Mouse (Mus musculus) midbrain, embryonic 12.5 days (tissue): ENCODE measurements around the gene Sstr2. TPM values are rescaled to one million over a fixed set of nuclear protein-coding genes. Genes with fewer than 3 reads are reported as not detected.

Experiments used
- ATAC-seq: fragments of 200-750 bp; cut with Nextera tagmentation; 2 replicates; pipeline ENCODE4 v1.8.0; 2017; ENCODE audit warnings: low read depth, moderate TSS enrichment, moderate library complexity; ENCODE audit not compliant: low FRiP score
- H3K27ac ChIP-seq: fragments of 300-500 bp; sonication (generic); replicated peaks from 2 replicates; pipeline ENCODE4 v1.5.1; 2016; ENCODE audit warnings: mild to moderate bottlenecking
- H3K27me3 ChIP-seq: fragments of 300-500 bp; sonication (generic); 2 replicates; pipeline ENCODE4 v1.6.1; 2016; ENCODE audit warnings: mild to moderate bottlenecking
- H3K36me3 ChIP-seq: fragments of 300-500 bp; sonication (generic); 2 replicates; pipeline ENCODE4 v1.6.1; 2016
- H3K4me1 ChIP-seq: fragments of 300-500 bp; sonication (generic); 2 replicates; pipeline ENCODE4 v1.6.1; 2016
- H3K4me2 ChIP-seq: fragments of 300-500 bp; sonication (generic); replicated peaks from 2 replicates; pipeline ENCODE4 v1.6.1; 2016; ENCODE audit warnings: mild to moderate bottlenecking, moderate library complexity
- H3K4me3 ChIP-seq: fragments of 300-500 bp; sonication (generic); 2 replicates; pipeline ENCODE4 v1.5.1; 2016; ENCODE audit warnings: mild to moderate bottlenecking
- H3K9ac ChIP-seq: fragments of 300-500 bp; sonication (generic); replicated peaks from 2 replicates; pipeline ENCODE4 v1.6.1; 2016; ENCODE audit warnings: mild to moderate bottlenecking, moderate library complexity
- H3K9me3 ChIP-seq: fragments of 300-500 bp; sonication (generic); 2 replicates; pipeline ENCODE4 v1.6.1; 2016; ENCODE audit warnings: mild to moderate bottlenecking
- WGBS: fragments of 180-500 bp; shearing (Covaris S2); methylation state at CpG from one replicate; pipeline ENCODE4 v1.1.7; 2016; 5-methylcytosine and 5-hydroxymethylcytosine counted together
- polyA plus RNA-seq: library from polyadenylated mRNA; unstranded; fragments of >200 nt; fragmentation: Nextera tagmentation; extraction: Ambion mirVana; gene quantifications from 2 replicates; pipeline ENCODE4 v1.2.1, GENCODE M21; 2016

The Sstr2 gene
- polyA plus RNA-seq: 11.8 and 13.0 TPM in 2 replicates

DNA sequence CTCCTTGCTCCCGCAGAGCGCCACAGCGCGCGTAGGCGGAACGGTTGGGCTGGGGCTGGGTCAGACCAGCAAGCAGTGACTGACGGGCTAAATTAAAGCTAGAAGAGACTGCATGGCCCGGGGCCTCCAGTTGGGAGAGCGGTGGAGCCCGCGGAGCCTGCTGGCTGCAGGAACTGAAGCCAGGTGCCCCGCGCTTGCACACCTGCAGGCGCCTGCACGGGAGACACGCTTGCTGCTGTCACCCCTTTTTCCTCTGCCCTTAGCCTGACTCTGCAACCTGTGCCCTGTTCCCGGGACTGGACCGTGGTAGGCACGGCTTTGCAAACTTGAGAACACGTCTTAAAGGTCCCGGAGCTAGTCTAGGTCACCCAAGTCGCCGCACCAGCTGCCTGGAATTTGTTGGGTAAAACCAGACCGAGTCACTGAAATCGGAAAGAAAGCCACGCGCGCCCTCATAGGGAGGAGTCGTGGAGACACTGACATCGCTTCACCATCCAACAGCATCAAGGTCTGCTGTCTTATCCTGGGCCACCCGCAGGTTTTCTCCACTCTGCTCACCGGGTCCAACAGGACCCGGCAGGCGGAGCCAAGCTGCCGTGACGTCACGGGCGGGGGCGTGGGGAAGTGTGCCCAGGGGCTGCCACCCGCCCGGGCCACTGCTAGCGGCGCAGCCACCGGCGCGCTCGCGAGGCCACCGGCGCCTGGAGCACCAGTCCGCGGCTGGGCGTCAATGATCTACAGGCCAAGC lies at the start of gene Sstr2:
Sstr2 (plus strand) TSS at position 671 of the 748 bp plus-strand sequence.
- H3K27me3 ChIP-seq: peaks cover 60% of the 10 kb centered on the region
- ATAC-seq: peak; percentile 80
- no peaks in the 10 kb centered on the region for H3K36me3 ChIP-seq
- H3K9ac ChIP-seq: peak within 1 kb of the TSS; percentile 58
- H3K4me2 ChIP-seq: peak within 1 kb of the TSS; percentile 89
- under 1% methylated on average over 54 of the region's 54 CpGs for WGBS
- peak within 1 kb of the TSS; percentile 54 for H3K4me3 ChIP-seq
- H3K27ac ChIP-seq: no peak within 1 kb of the TSS; the same call in 1 of the 2 replicates
- H3K4me1 ChIP-seq: peaks cover 21% of the 10 kb centered on the region
- H3K9me3 ChIP-seq: no peaks in the 10 kb centered on the region

DNA sequence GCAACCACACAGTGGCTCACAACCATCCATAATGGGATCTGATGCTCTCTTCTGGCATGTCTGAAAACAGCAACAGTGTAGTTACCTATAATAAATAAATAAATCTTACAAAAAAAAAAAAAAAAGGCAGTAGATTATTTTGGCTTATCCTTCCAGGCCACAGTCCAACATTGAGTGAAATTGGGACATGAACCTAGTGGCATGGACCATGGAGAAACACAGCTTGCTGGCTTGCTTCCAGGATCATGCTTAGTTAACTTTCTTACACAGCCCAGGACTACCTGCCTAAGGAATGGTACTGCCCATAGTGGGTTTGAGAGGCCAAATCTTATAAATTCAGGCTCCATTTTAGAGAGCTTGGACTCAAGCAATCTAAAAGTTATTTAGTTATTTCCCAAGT lies 47.5 kb upstream of the Sstr2 start:
- ATAC-seq: no peak
- Histone ChIP-seq H3K4me1 (peaks cover 14% of the 10 kb centered on the region), H3K27me3 (peaks cover 3% of the 10 kb centered on the region; the same call in 1 of the 2 replicates), H3K9ac (no peak overlapping the region), H3K9me3 (no peaks in the 10 kb centered on the region), H3K36me3 (no peaks in the 10 kb centered on the region), H3K27ac (no peak overlapping the region), H3K4me3 (no peak overlapping the region), H3K4me2 (no peak overlapping the region)

DNA sequence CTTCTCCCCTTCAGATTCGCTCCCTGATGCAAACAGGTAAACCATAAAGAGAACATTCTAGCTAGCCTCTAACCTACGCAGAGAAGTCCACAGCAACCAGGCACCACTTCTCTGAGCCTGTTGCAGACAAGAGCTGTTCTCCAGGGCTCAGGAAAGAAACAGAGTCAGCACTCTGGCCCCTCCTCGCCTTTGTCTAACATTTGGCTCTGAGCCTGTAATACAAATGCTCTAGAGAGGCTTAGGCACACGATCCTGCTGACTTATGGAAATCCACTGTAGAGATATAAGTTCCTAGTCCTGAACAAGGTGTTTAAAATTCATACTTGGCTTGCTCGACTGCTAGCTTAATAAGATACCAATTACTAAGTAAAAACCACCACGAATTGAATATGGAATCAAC lies 46.5 kb upstream of the Sstr2 start:
- peak overlapping the region; percentile 32; the same call in 1 of the 2 replicates for H3K27ac ChIP-seq
- H3K36me3 ChIP-seq: no peaks in the 10 kb centered on the region

DNA sequence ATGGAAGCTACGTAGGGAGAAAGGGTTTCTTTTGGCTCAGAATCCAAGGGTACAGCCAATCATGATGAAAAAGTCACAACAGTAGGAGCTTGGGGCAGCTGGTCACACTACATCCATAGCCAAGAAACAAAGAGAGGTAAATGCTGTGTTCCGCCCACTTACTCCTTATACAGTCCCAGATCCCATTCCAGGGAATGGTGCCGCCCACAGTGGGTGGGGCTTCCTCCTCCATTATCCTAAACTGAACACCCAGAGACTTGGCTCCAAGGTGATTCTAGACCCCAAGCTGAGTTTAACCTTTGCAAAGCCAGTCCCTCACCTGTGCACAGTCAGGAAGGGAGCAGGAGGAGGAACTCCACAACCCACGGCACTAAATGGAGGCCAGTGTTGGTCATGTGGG lies 41.9 kb upstream of the Sstr2 start:
- Histone ChIP-seq H3K27ac (no peak overlapping the region), H3K9me3 (no peaks in the 10 kb centered on the region; the same call in 1 of the 2 replicates), H3K4me3 (no peak overlapping the region), H3K36me3 (no peaks in the 10 kb centered on the region), H3K4me2 (no peak overlapping the region), H3K27me3 (no peaks in the 10 kb centered on the region; the same call in 1 of the 2 replicates), H3K4me1 (peaks cover 13% of the 10 kb centered on the region), H3K9ac (no peak overlapping the region)
- WGBS: 80% methylated on average over 4 of the region's 4 CpGs
- ATAC-seq: no peak

More for the DNA sequence above, 46.5 kb upstream of the Sstr2 start:
- H3K9me3 ChIP-seq: no peaks in the 10 kb centered on the region; the same call in 1 of the 2 replicates
- no peak overlapping the region for H3K4me2 ChIP-seq
- peaks cover 14% of the 10 kb centered on the region for H3K4me1 ChIP-seq
- no peak for ATAC-seq
- peaks cover 3% of the 10 kb centered on the region; the same call in 1 of the 2 replicates for H3K27me3 ChIP-seq
- H3K4me3 ChIP-seq: no peak overlapping the region
- no peak overlapping the region for H3K9ac ChIP-seq
- 56% methylated on average over 6 of the region's 6 CpGs for WGBS

DNA sequence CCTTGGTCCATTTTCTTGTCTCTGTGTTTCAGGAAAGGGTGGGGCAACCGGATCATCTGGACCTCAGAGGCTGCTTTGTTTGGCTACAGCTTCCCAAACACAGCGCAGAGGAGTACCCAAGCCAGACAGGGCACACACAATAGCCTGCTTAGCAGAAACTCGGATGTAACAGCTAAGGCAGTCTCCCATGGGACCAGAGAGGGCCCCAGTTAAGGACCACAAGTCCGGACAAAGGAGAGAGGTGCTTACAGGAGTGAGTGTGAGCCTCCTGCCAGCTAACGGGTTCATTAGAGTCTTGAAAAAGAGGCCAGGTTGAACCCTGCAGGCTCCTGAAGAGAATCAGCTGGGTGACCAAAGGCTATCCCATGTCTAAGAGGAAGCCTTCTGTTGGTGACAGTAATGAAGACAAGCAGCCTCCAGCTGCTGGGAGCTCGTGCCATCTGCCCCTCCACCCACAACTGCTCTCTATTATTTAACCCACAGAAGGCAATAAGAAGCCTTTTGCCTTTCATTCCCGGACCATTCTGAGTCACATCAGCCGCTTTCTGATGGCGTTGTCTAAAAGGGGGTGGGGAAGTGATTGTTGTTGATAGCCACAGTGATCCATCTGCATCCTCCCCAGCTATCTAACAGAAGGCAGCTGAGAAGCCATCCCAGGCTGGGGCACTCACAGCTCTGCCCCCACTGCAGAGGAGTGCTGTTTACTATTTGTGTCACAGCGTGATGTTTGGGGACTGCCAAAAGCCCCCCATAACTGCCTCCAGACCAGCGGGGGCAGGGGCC lies 35.1 kb upstream of the Sstr2 start:
- Histone ChIP-seq H3K36me3 (no peaks in the 10 kb centered on the region), H3K27me3 (no peaks in the 10 kb centered on the region), H3K9ac (no peak overlapping the region), H3K9me3 (no peaks in the 10 kb centered on the region), H3K27ac (peak overlapping the region; percentile 65), H3K4me1 (peaks cover 19% of the 10 kb centered on the region), H3K4me2 (no peak overlapping the region), H3K4me3 (no peak overlapping the region)
- 44% methylated on average over 11 of the region's 11 CpGs for WGBS
- ATAC-seq: peak; percentile 71

DNA sequence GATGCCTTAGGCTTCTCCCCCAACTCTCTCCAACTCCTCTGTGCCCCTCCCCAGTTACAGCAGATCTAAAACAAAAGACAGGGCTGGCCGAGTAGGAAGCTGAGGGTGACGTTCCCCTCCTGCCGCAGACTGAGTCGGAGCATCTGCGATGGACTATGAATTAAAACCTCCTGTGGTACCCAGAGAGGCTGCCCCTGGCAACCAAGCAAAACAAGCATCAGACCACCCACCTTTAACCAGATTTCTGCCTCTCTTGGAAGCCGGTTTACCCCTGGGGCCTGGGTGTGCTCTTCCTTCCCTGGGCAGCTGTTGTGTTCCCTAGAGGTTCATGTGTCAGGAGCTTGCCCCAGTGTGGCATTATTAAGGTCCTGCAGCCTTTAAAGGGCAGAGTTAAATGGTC lies 32.7 kb upstream of the Sstr2 start:
- 26% methylated on average over 6 of the region's 6 CpGs for WGBS
- H3K9me3 ChIP-seq: no peaks in the 10 kb centered on the region
- no peaks in the 10 kb centered on the region for H3K27me3 ChIP-seq
- no peak overlapping the region for H3K4me3 ChIP-seq
- H3K4me1 ChIP-seq: peaks cover 19% of the 10 kb centered on the region
- H3K9ac ChIP-seq: no peak overlapping the region
- no peak overlapping the region for H3K4me2 ChIP-seq
- H3K27ac ChIP-seq: no peak overlapping the region
- no peaks in the 10 kb centered on the region for H3K36me3 ChIP-seq
- no peak for ATAC-seq

DNA sequence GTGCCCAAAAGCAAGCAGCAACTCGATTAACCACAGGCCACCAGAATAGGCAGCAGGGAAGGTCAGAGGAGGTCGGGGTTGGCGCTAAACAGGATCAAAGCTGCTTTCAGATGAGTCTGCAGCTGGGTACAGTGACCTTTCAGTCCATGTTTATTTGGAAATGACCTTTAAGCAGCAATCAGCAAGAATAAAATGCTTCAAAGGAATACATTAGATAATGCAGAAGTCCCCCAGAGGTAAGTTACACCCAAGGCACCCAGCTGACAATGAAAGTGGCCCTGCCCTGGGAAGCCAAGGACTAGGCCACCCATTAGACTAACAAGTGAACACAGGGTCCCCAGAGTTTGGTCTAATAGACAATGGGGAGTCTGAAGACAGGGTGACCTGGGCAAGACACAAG lies 30.2 kb upstream of the Sstr2 start:
- peaks cover 12% of the 10 kb centered on the region for H3K4me1 ChIP-seq
- 53% methylated on average over 3 of the region's 3 CpGs for WGBS
- no peak overlapping the region for H3K4me2 ChIP-seq
- ATAC-seq: no peak
- H3K9ac ChIP-seq: no peak overlapping the region
- no peaks in the 10 kb centered on the region for H3K9me3 ChIP-seq
- no peak overlapping the region for H3K27ac ChIP-seq
- no peak overlapping the region for H3K4me3 ChIP-seq
- no peaks in the 10 kb centered on the region for H3K27me3 ChIP-seq
- H3K36me3 ChIP-seq: no peaks in the 10 kb centered on the region

DNA sequence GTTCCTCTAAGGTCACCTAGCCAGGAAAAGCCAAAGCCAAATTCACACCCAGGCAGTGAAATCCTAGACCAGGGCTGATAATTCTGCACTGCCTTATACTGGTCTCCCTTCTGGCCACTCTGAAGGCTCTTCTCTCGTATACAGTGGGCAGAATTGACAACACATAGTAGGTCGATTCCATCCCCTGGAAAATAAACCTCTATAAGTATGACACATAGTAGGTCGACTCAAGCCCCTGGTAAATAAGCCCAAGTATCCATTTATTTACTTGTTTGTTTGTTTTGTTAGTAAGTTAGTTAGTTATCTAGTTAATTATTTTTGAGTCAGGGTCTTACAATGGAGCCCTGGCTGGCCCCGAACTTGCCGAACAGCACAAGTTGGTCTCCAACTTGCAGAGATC lies 24.0 kb upstream of the Sstr2 start:
- H3K9ac ChIP-seq: no peak overlapping the region
- no peaks in the 10 kb centered on the region for H3K9me3 ChIP-seq
- WGBS: 85% methylated on average over 5 of the region's 5 CpGs
- H3K36me3 ChIP-seq: no peaks in the 10 kb centered on the region
- ATAC-seq: no peak
- H3K4me3 ChIP-seq: no peak overlapping the region
- H3K27me3 ChIP-seq: 0 out of 2 replicates have a peak, but pooled peaks cover 4% of the 10 kb centered on the region
- no peak overlapping the region for H3K4me2 ChIP-seq
- H3K4me1 ChIP-seq: no peaks in the 10 kb centered on the region
- no peak overlapping the region for H3K27ac ChIP-seq

DNA sequence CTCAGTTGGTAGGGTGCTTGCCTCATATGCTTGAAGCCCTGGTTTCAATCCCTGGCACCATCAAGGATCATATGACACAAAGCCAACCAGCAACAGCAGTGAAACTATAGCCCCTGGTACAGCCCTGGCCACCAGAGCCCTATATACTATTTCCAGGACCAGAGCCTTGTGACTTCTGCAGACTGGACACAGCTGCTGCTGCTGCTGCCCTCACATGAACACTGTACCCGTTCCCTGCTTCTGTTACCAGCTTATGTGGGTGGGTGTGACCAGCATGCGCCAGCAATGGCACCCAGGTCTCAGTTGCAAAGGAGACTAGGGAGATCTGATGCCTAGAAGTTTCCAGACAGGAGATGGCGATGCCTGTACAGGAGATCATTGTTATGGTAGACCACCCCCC lies 21.5 kb upstream of the Sstr2 start:
- Histone ChIP-seq H3K27me3 (peaks cover 8% of the 10 kb centered on the region; the same call in 1 of the 2 replicates), H3K4me2 (no peak overlapping the region), H3K4me3 (no peak overlapping the region), H3K4me1 (peaks cover 19% of the 10 kb centered on the region), H3K27ac (no peak overlapping the region), H3K9ac (no peak overlapping the region), H3K9me3 (no peaks in the 10 kb centered on the region), H3K36me3 (no peaks in the 10 kb centered on the region)
- no peak for ATAC-seq
- 89% methylated on average over 3 of the region's 3 CpGs for WGBS

DNA sequence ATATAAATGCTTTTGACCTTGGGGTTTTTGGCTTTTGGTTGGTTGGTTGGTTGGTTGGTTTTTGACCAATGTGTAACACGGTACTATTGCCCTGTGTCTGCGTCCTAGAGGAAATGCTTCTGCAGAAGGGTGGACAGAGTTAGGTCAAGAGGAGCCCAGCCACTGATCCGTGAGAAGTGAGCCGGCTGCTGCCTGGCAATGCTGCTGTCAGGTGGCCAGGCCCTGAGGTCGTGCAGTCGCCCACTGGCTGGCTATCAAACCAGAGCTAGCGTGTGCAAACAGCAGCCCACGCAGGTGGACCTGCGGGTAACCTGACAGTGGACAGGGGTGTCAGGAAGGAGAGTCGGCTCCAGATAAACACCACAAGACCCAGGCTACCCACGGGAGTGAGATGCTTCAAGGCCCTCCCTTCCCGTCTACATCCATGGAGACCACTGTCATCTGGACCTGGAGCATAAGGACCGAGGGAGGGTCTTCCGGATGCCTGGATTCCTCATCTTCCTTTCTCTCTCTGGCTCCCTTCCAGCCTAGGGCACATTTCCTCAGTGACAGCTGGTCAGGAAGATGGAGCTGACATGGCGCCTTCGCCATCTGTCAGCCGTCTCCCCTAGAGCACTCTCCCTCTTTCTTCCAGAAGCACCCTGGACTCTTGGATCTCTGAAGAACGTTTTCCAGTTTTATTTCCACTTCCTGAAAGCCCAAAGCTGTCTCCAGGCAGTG lies 18.5 kb upstream of the Sstr2 start:
- H3K4me3 ChIP-seq: no peak overlapping the region
- no peak overlapping the region for H3K9ac ChIP-seq
- H3K27ac ChIP-seq: peak overlapping the region; percentile 66
- no peaks in the 10 kb centered on the region for H3K9me3 ChIP-seq
- no peak overlapping the region for H3K4me2 ChIP-seq
- 83% methylated on average over 18 of the region's 18 CpGs for WGBS
- H3K27me3 ChIP-seq: peaks cover 8% of the 10 kb centered on the region; the same call in 1 of the 2 replicates
- no peak for ATAC-seq
- peaks cover 21% of the 10 kb centered on the region for H3K4me1 ChIP-seq
- H3K36me3 ChIP-seq: no peaks in the 10 kb centered on the region

DNA sequence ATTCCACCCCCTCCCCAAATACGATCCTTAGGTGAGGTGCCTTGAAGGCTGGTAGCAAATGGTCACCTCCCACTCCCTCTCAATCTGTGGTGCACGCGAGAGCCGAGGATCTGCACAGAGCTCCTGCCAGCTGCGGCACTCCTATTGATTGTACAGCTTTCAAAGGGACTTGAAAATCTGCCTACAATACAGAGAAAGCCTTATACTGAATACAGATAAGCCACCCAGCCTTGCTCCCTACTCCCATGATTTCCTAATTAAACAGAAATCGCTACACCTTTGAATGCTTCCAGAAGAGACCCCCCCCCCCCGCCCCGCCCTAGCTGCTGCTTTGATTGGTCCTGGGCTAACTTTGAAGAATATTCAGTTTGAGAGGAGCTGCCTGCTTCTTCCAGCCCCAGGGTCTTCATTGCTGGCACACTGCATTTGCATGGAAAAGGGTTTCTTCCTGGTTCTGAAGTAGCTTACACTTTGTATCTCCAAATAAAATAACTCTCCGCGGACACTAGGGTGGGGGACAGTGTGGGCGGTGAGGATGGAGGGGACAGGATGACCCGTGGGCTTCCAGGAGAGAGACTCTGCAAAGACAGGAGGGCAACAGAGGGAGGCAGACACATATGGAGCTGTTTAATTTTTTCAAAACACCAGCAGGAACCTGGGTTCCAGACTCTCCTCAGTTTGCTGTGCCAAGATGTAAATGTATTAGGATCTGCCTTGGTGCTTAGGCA lies 17.4 kb upstream of the Sstr2 start:
- peak overlapping the region; percentile 66 for H3K27ac ChIP-seq
- 33% methylated on average over 12 of the region's 12 CpGs for WGBS
- H3K4me2 ChIP-seq: 0 out of 2 replicates have a peak overlapping the region, but pooled peaks have one; percentile 12
- H3K9ac ChIP-seq: no peak overlapping the region
- no peaks in the 10 kb centered on the region; the same call in 1 of the 2 replicates for H3K36me3 ChIP-seq
- H3K4me3 ChIP-seq: no peak overlapping the region
- ATAC-seq: peak; percentile 81
- H3K9me3 ChIP-seq: no peaks in the 10 kb centered on the region
- peaks cover 8% of the 10 kb centered on the region; the same call in 1 of the 2 replicates for H3K27me3 ChIP-seq
- H3K4me1 ChIP-seq: peaks cover 21% of the 10 kb centered on the region
